Mouse (Mus musculus): Measurements from ENCODE around the gene Olfr551.

- TF ChIP-seq CTCF (IDR thresholded peaks at IDR 0.05; ENCODE audit: low read depth) (no peak), EP300 (IDR thresholded peaks at IDR 0.05; ENCODE audit: low read depth) (no peak)
These were observed 26.4 kb upstream of the Olfr551 start, which contains the start of gene Olfr553 for GRCm38 (mm10) chr7:102618118-102618517.

Measured in liver, postnatal 0 days (tissue).